Mouse (Mus musculus): ENCODE measurements around the gene Ccdc62. TPM values are rescaled to one million over a fixed set of nuclear protein-coding genes. Genes with fewer than 3 reads are reported as not detected.

The Ccdc62 gene
- polyA plus RNA-seq, 1 experiment from 2014 or later: 7.1 TPM

GRCm38 (mm10) chr5:123947041-123947761, 16.7 kb downstream of the Ccdc62 start:
- H3K4me1 ChIP-seq (replicated peaks; ENCODE audit: insufficient read depth, low read length): no peaks in the 10 kb centered on the region
- H3K36me3 ChIP-seq (ENCODE audit: insufficient read depth, low read length): no peaks in the 10 kb centered on the region

GRCm38 (mm10) chr5:123952365-123953045, 22.0 kb downstream of the Ccdc62 start:
- Histone ChIP-seq H3K27ac (no peak overlapping the region), H3K9me3 (replicated peaks; ENCODE audit: low read length) (no peaks in the 10 kb centered on the region), H3K36me3 (ENCODE audit: insufficient read depth, low read length) (no peaks in the 10 kb centered on the region), H3K4me1 (replicated peaks; ENCODE audit: insufficient read depth, low read length) (no peaks in the 10 kb centered on the region), H3K27me3 (ENCODE audit: insufficient read depth, low read length) (no peaks in the 10 kb centered on the region), H3K9ac (ENCODE audit: low read depth, low read length) (no peak overlapping the region), H3K4me2 (ENCODE audit: low read length) (no peak overlapping the region), H3K4me3 (replicated peaks; ENCODE audit: low read depth, low read length) (no peak overlapping the region)
- 60% methylated on average over 5 of the region's 5 CpGs for WGBS
- DNase-seq (ENCODE audit: low spot score) (no peak), ATAC-seq (replicated peaks; ENCODE audit: low FRiP score, low read depth) (no peak)
- no peak for TF ChIP-seq CTCF (IDR thresholded peaks at IDR 0.05; ENCODE audit: low read depth)

More at GRCm38 (mm10) chr5:123947041-123947761, 16.7 kb downstream of the Ccdc62 start:
- TF ChIP-seq CTCF (IDR thresholded peaks at IDR 0.05; ENCODE audit: low read depth): peak; percentile 94
- Histone ChIP-seq H3K27ac (no peak overlapping the region), H3K9me3 (replicated peaks; ENCODE audit: low read length) (no peaks in the 10 kb centered on the region), H3K4me3 (replicated peaks; ENCODE audit: low read depth, low read length) (no peak overlapping the region), H3K27me3 (ENCODE audit: insufficient read depth, low read length) (no peaks in the 10 kb centered on the region), H3K4me2 (ENCODE audit: low read length) (no peak overlapping the region), H3K9ac (ENCODE audit: low read depth, low read length) (no peak overlapping the region)
- WGBS: 48% methylated on average over 7 of the region's 7 CpGs
- DNase-seq (ENCODE audit: low spot score) (peak; percentile 86), ATAC-seq (replicated peaks; ENCODE audit: low FRiP score, low read depth) (no peak)

GRCm38 (mm10) chr5:123957213-123957612, 26.7 kb downstream of the Ccdc62 start:
- WGBS: 90% methylated on average over 8 of the region's 8 CpGs
- H3K4me1 ChIP-seq (replicated peaks; ENCODE audit: insufficient read depth, low read length): no peaks in the 10 kb centered on the region
- no peak overlapping the region for H3K4me2 ChIP-seq (ENCODE audit: low read length)
- DNase-seq (ENCODE audit: low spot score): no peak
- TF ChIP-seq CTCF (IDR thresholded peaks at IDR 0.05; ENCODE audit: low read depth): no peak
- no peak overlapping the region for H3K9ac ChIP-seq (ENCODE audit: low read depth, low read length)
- H3K27ac ChIP-seq: no peak overlapping the region
- H3K27me3 ChIP-seq (ENCODE audit: insufficient read depth, low read length): no peaks in the 10 kb centered on the region
- H3K36me3 ChIP-seq (ENCODE audit: insufficient read depth, low read length): no peaks in the 10 kb centered on the region
- no peaks in the 10 kb centered on the region for H3K9me3 ChIP-seq (replicated peaks; ENCODE audit: low read length)
- ATAC-seq (replicated peaks; ENCODE audit: low FRiP score, low read depth): no peak
- no peak overlapping the region for H3K4me3 ChIP-seq (replicated peaks; ENCODE audit: low read depth, low read length)

- ATAC-seq (replicated peaks; ENCODE audit: low FRiP score, low read depth) (no peak), DNase-seq (ENCODE audit: low spot score) (no peak)
- H3K9ac ChIP-seq (ENCODE audit: low read depth, low read length): no peak overlapping the region
- 64% methylated on average over 3 of the region's 3 CpGs for WGBS
- no peaks in the 10 kb centered on the region for H3K9me3 ChIP-seq (replicated peaks; ENCODE audit: low read length)
- H3K4me1 ChIP-seq (replicated peaks; ENCODE audit: insufficient read depth, low read length): no peaks in the 10 kb centered on the region
- no peak for TF ChIP-seq CTCF (IDR thresholded peaks at IDR 0.05; ENCODE audit: low read depth)
- H3K4me3 ChIP-seq (replicated peaks; ENCODE audit: low read depth, low read length): no peak overlapping the region
- no peaks in the 10 kb centered on the region for H3K36me3 ChIP-seq (ENCODE audit: insufficient read depth, low read length)
- H3K27ac ChIP-seq: no peak overlapping the region
- H3K4me2 ChIP-seq (ENCODE audit: low read length): no peak overlapping the region
- no peaks in the 10 kb centered on the region for H3K27me3 ChIP-seq (ENCODE audit: insufficient read depth, low read length)
Observed at GRCm38 (mm10) chr5:123959018-123959417, 28.5 kb downstream of the Ccdc62 start.

- H3K4me3 ChIP-seq (replicated peaks; ENCODE audit: low read depth, low read length): no peak overlapping the region
- DNase-seq (ENCODE audit: low spot score) (no peak), ATAC-seq (replicated peaks; ENCODE audit: low FRiP score, low read depth) (no peak)
- H3K36me3 ChIP-seq (ENCODE audit: insufficient read depth, low read length): no peaks in the 10 kb centered on the region
- H3K27ac ChIP-seq: no peak overlapping the region
- no peak for TF ChIP-seq CTCF (IDR thresholded peaks at IDR 0.05; ENCODE audit: low read depth)
- no peak overlapping the region for H3K9ac ChIP-seq (ENCODE audit: low read depth, low read length)
- H3K4me2 ChIP-seq (ENCODE audit: low read length): no peak overlapping the region
- no peaks in the 10 kb centered on the region for H3K9me3 ChIP-seq (replicated peaks; ENCODE audit: low read length)
- H3K27me3 ChIP-seq (ENCODE audit: insufficient read depth, low read length): no peaks in the 10 kb centered on the region
- 63% methylated on average over 8 of the region's 8 CpGs for WGBS
- H3K4me1 ChIP-seq (replicated peaks; ENCODE audit: insufficient read depth, low read length): no peaks in the 10 kb centered on the region
Observed at GRCm38 (mm10) chr5:123960129-123960528, 29.6 kb downstream of the Ccdc62 start.

- no peaks in the 10 kb centered on the region for H3K9me3 ChIP-seq (replicated peaks; ENCODE audit: low read length)
- ATAC-seq (replicated peaks; ENCODE audit: low FRiP score, low read depth): no peak
- no peak for TF ChIP-seq CTCF (IDR thresholded peaks at IDR 0.05; ENCODE audit: low read depth)
- no peak for DNase-seq (ENCODE audit: low spot score)
- H3K4me2 ChIP-seq (ENCODE audit: low read length): no peak overlapping the region
- H3K36me3 ChIP-seq (ENCODE audit: insufficient read depth, low read length): no peaks in the 10 kb centered on the region
- no peaks in the 10 kb centered on the region for H3K27me3 ChIP-seq (ENCODE audit: insufficient read depth, low read length)
- no peak overlapping the region for H3K4me3 ChIP-seq (replicated peaks; ENCODE audit: low read depth, low read length)
- no peak overlapping the region for H3K9ac ChIP-seq (ENCODE audit: low read depth, low read length)
- no peak overlapping the region for H3K27ac ChIP-seq
- 78% methylated on average over 12 of the region's 12 CpGs for WGBS
- no peaks in the 10 kb centered on the region for H3K4me1 ChIP-seq (replicated peaks; ENCODE audit: insufficient read depth, low read length)
Observed at GRCm38 (mm10) chr5:123961046-123961445, 30.6 kb downstream of the Ccdc62 start.

Measured in kidney, postnatal 0 days (tissue).